Mouse (Mus musculus) megakaryocyte, adult 5-6 weeks (primary cell): ENCODE measurements around the gene Fmo4. TPM values are rescaled to one million over a fixed set of nuclear protein-coding genes. Genes with fewer than 3 reads are reported as not detected.
"Not testable (repeated sequence)": the region's sequence is repeated elsewhere in the genome, so short reads cannot be mapped to it uniquely, and the experiment has no call there.

Source experiments
- ATAC-seq: 2 replicates; pipeline ENCODE4 v1.8.0; 2016; ENCODE audit warnings: mild to moderate bottlenecking, inconsistent platforms; ENCODE audit not compliant: poor library complexity, severe bottlenecking
- total RNA-seq, 2 experiments: library from RNA; stranded (forward) in 1 of 2; stranded (reverse) in 1 of 2; fragments of 153-499, 151-499 nt in 1 of 2; fragments of 221-1000, 200-1000 nt in 1 of 2; gene quantifications; 2 replicates each; pipeline versions ENCODE4 v1.2.3 to v1.2.4; 2015 to 2017

Fmo4 gene
- total RNA-seq, 2 experiments from 2014 or later: not detected

DNA sequence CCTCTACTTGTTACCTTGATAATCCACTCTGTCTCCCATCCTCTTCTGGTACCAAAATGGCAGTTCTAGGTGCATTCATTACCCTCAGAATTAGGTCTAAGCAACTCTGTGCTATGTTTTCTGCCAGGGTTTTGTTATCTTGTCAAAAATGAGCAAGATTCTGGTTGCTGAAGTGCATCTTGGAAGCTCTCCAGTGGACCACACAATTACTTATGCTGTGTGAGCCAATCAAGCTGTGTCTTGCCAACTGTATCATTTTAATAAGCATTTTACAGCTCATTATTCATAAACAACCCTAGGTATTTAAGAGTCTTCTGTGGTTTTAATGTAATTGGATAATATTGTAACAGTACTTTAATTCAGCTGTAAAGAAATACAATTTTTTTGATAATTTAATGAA, 17.3 kb downstream of the Fmo4 start:
- ATAC-seq: no peak

DNA sequence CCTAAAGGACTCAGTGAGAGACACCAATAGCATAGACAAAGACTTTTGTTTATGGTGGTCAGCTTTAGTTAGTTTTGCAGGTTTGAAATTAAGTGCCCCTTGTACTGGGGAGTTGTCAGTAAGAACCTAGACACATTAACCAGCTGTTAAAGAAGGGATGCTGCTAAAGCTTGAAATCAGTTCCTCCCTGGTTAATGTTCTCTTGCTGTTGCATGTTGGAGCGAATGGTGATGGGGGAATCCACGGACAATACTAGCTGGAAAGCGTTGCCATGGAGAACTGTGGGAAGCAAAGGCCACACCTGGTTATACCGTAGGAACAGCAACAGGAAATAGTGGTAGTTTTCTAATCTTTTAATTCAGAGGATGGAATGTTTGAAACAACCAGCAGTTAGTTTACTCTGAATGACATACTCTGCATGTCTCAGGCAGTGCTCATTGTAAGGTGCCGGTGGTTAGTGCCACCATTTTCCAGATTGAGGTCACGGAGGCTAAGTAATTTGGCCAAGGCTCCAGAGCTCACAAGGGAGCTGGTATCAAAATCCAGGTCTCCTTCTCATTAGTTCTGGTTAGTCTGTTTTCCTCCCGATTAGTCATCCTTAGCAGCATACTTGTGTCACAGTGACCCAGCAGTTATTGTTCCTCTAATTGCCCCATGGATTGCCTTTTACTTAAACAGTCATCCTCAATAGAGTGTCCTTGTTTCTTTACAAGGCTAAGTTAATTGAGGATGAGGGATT, 21.3 kb downstream of the Fmo4 start:
- ATAC-seq: no peak

DNA sequence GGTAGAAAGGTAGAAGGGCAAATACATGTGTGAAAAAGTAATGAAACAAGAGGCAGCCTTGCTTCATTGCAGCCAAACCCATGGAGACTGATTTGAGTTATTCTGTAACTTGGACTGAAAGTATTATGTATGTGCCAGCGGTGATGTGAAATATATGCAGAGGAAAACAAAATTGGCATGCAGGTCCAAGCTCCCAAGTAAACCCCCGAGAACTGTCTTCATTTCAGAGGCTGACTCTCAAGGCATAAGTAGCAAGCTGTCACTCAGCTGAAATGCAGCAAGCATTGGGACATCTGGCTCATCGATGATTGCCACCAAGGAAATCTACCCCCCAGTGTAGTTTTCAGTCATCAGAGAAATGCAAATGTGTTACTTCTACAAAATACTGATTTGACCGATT, 28.6 kb downstream of the Fmo4 start:
- no peak for ATAC-seq

DNA sequence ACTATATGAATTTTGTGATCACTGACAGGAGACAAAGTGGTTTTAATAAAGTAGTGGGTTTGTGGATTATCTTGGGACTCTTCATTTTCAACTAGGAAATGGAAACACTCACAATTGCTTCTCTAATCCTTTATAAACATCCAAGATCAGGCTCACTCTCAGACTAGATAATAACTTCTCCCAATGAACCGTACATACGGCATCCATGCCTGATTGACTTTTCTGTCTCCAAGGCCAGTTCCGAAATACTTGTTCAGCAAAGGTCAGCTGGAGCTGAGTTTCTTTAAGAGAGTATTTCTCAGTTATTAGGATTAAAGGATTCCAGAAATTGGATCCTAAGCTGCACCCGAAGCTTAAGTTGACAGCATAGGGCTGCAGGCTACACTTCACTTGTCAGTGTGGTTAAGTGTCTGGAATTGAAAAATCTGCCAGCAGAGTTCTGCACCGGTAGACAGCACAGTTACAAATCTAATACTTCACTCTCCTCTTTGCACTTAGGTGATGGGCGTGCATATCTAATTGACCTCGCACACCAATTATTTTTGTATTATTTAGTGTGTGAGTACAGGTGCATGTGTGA, 30.0 kb downstream of the Fmo4 start:
- no peak for ATAC-seq

GRCm38 (mm10) chr1:162781035-162781434, 32.7 kb downstream of the Fmo4 start:
- ATAC-seq: not testable (repeated sequence)

DNA sequence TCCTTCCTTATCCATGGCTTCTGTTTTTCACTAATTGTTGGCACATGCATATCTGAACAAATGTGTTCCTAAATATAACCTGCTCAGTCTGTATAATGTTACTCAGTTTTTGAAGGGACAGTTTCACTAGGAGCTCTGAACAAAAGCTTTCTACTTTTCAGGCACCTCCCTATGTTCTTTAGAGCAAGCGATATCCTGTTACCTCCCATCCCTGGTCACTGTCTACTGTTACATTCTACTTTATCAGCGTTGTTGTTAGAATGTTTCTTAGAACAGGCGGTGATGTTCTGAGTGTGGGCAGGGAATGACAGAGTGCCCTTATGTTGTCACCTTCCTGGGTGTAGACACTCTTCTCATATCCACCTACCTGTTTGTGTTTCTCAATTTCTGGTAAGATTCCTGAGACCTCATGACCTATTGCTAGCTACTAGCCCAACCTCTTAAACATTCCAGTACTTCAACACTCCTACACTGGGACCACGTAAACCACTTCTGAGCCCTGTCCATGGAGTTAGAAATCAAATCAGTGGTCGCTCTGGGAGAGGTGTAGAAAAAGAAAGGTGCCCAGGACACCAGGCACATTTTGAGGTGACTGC, 35.7 kb downstream of the Fmo4 start:
- ATAC-seq: no peak

GRCm38 (mm10) chr1:162773661-162774060, 40.1 kb downstream of the Fmo4 start:
- ATAC-seq: no peak

- no peak for ATAC-seq
Measured at GRCm38 (mm10) chr1:162771617-162772360, 42.0 kb downstream of the Fmo4 start.

DNA sequence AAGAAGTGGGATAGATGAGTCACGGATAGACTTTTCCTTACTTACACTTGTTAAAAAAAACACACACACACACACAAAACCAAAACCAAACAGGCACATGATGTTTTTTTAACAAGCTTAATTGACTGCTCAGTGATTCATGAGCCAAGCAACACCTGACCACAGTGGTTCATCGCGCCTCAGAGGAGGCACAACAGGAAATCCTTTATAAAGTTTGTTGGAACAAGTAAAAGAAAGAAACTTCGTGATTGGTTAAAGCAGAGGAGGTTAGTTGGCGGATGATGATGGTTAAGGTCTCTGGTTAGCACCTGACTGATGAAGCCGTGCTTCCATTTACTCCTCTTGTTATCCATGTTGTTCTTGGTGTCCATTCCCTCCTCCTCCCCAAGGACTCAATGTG, 61.8 kb downstream of the Fmo4 start:
- no peak for ATAC-seq

GRCm38 (mm10) chr1:162749607-162750006, 64.2 kb downstream of the Fmo4 start:
- ATAC-seq: no peak

- ATAC-seq: no peak
Measured at GRCm38 (mm10) chr1:162748761-162749160, 65.0 kb downstream of the Fmo4 start.

Other genes with a start within 250 kb of the Fmo4 start
- gene Vamp4, start 243.5 kb downstream of the Fmo4 start, total RNA-seq (2015): 78.4 and 90.1 TPM in 2 replicates
- 43.3 and 43.5 TPM in 2 replicates for gene Vamp4, start 243.5 kb downstream of the Fmo4 start, total RNA-seq (2017)
- not detected in 2 replicates for gene Myoc, start 174.8 kb downstream of the Fmo4 start, total RNA-seq (2015)
- gene Myoc, start 174.8 kb downstream of the Fmo4 start, total RNA-seq (2017): not detected in 2 replicates
- gene Myocos, start 155.8 kb downstream of the Fmo4 start, total RNA-seq (2015): not detected in 2 replicates
- not detected in 2 replicates for gene Myocos, start 155.8 kb downstream of the Fmo4 start, total RNA-seq (2017)
- 175 and 178 TPM in 2 replicates for gene Prrc2c, start 73.4 kb downstream of the Fmo4 start, total RNA-seq (2015)
- gene Prrc2c, start 73.4 kb downstream of the Fmo4 start, total RNA-seq (2017): 84.4 and 125 TPM in 2 replicates
- gene Fmo1, start 52.6 kb upstream of the Fmo4 start, total RNA-seq (2015): not detected in 2 replicates
- 0.41 TPM in 1 of 2 replicates, not detected in the other for gene Fmo1, start 52.6 kb upstream of the Fmo4 start, total RNA-seq (2017)
- gene Fmo2, start 84.8 kb upstream of the Fmo4 start, total RNA-seq (2015): 0.16 TPM in 1 of 2 replicates, not detected in the other
- gene Fmo2, start 84.8 kb upstream of the Fmo4 start, total RNA-seq (2017): not detected in 2 replicates
- not detected in 2 replicates for gene Fmo6, start 123.5 kb upstream of the Fmo4 start, total RNA-seq (2015)
- gene Fmo6, start 123.5 kb upstream of the Fmo4 start, total RNA-seq (2017): not detected in 2 replicates
- gene Fmo3, start 170.6 kb upstream of the Fmo4 start, total RNA-seq (2015): not detected in 2 replicates
- gene Fmo3, start 170.6 kb upstream of the Fmo4 start, total RNA-seq (2017): not detected in 2 replicates